Mouse (Mus musculus) spleen, adult 2 months (tissue): ENCODE results near the gene Rbm25.

Experiments used
- CTCF ChIP-seq: fragments of 200-500 bp; IDR thresholded peaks from 2 replicates; pipeline ENCODE4 v1.5.1; 2011; ENCODE audit warnings: mild to moderate bottlenecking, inconsistent platforms; ENCODE audit not compliant: insufficient read depth, insufficient read length, insufficient replicate concordance; ENCODE audit errors: extremely low read depth
- POLR2A ChIP-seq: fragments of 200-500 bp; IDR thresholded peaks from 2 replicates; pipeline ENCODE4 v1.6.1; 2011; ENCODE audit warnings: low read depth, low read length, inconsistent platforms

DNA sequence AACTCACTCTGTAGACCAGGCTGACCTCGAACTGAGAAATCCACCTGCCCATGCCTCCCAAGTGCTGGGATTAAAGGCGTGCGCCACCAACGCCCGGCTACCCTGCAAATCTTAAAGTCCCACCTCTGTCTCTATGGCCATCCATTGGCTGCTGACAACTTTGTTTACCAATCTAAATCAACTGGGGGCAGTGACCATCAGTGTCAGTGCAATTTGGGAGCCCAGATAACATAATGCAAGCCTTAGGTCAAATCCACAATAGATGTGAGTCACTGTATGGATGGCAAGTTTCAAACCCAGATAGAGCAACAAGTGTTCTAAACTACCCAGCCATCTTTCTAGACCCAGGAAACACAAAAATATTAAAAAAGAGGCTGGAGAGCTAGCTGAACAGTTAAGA is 28.8 kb upstream of the Rbm25 start:
- TF ChIP-seq CTCF (no peak), POLR2A (no peak)
